Mouse (Mus musculus): Measurements from ENCODE around the gene 0610009B22Rik. TPM values are rescaled to one million over a fixed set of nuclear protein-coding genes. Genes with fewer than 3 reads are reported as not detected.
"Not testable (repeated sequence)": the region's sequence is repeated elsewhere in the genome, so short reads cannot be mapped to it uniquely, and the experiment has no call there.

The 0610009B22Rik gene
- total RNA-seq, 2 experiments from 2014 or later = 31.3 to 31.6 TPM

GRCm38 (mm10) chr11:51670846-51671245 lies 17.8 kb downstream of the 0610009B22Rik start:
- intact Hi-C loops (cut with DNase I) = no loop called here
- no peak for DNase-seq (ENCODE audit: low spot score in 2 of 2)

DNA sequence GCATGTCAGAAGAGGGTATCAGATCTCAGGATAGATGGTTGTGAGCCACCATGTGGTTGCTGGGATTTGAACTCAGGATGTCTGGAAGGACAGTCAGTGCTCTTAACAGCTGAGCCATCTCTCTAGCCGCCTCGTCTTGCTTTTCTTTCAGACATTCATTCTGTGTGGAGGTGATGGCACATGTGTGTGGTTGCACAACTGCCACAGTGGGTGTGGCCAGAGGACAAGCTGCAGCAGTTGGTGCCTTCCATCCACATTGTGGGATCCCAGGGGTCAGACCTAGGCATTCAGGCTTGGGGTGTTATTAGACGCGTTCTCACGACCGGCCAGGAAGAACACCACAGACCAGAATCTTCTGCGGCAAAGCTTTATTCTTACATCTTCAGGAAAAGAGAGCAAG lies 23.9 kb downstream of the 0610009B22Rik start:
- DNase-seq (ENCODE audit: low spot score in 2 of 2); intact Hi-C loops (cut with DNase I): not testable (repeated sequence)

DNA sequence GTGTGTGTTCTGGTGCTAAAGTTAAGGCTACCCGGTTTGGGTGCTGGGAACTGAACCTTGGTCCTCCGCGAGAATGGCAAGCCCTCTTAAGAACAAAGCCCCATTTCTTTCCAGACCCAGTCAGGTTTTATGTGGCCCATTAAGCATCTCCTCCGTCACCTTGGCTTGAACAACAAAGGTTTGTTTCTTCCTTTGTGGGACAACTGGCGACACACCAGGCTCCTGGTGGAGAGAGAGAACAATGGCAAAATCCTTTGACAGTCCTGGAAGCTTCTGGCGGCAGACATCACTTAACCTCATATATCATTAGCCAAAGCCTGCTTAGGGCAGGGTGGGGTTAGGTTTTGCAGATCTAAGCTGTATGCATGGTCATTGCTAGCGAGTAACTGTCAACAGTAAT lies 26.0 kb downstream of the 0610009B22Rik start:
- DNase-seq (ENCODE audit: low spot score in 2 of 2) = no peak
- intact Hi-C loops (cut with DNase I) = no loop called here

- intact Hi-C loops (cut with DNase I) = no loop called here
- DNase-seq (ENCODE audit: low spot score in 2 of 2) = no peak
These were observed 26.8 kb downstream of the 0610009B22Rik start for GRCm38 (mm10) chr11:51661867-51662365.

GRCm38 (mm10) chr11:51658705-51659104 lies 30.0 kb downstream of the 0610009B22Rik start:
- intact Hi-C loops (cut with DNase I) = no loop called here
- peak; percentile 26 to 56 for DNase-seq (ENCODE audit: low spot score in 2 of 2)

GRCm38 (mm10) chr11:51658291-51658690 lies 30.4 kb downstream of the 0610009B22Rik start:
- intact Hi-C loops (cut with DNase I) = no loop called here

DNA sequence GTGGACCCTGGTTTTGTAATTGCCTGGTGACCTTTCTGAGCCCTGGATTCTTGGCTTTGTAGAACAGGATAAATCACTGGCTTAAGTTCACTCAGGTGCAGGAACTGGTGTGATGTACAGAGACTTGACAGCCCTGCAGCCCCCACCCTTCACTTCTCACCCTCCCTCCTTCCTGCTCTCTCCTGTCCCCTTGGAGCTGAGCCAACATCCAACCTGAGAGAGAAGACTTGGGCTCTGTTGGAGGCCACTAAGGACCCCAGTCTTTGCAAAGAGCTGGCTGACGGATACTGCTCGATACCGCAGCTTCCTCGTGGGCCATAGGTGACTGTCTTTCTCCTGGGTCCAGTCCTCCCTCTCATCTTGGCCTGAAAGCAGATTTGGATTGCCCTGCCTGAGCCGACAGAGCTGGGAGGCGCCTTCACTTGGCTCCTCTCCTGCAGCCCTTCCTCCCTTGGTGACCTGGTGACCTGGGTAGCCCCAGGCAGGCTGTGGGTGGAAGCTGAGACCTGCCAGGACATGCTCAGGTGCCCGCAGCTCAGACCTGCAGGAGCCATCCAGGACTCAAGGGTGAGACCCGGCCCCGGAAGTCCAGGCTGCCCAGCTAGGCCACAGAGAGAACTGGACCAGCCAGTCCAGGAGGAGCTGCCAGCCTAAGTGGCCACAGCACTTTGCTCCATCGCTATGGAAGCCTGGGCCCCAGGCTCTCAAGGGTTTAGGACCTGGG lies 31.7 kb downstream of the 0610009B22Rik start:
- intact Hi-C loops (cut with DNase I) = no loop called here
- no peak for DNase-seq (ENCODE audit: low spot score in 2 of 2)

More at GRCm38 (mm10) chr11:51658291-51658690, 30.4 kb downstream of the 0610009B22Rik start:
- no peak for DNase-seq (ENCODE audit: low spot score in 2 of 2)

DNA sequence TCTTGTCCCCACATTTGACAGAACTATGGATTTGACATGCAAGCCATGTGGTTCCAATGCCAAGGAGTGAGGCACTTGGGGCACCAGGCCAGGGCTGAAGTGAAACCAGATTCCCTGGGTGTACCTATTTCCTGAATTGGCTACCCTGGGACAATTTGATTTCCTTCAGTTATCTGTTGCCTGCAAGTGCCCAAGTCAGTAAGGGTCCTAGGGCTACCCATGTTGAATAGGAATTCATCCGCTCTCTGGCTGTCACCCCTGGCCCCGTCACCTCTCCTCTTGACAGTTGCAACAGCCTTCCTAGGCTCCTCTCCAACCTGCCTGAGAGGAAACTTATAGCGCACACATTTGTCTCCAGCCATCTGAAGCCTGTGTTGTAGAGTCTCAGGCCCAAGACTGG lies 33.8 kb downstream of the 0610009B22Rik start:
- intact Hi-C loops (cut with DNase I) = no loop called here
- DNase-seq (ENCODE audit: low spot score in 2 of 2) = no peak

DNA sequence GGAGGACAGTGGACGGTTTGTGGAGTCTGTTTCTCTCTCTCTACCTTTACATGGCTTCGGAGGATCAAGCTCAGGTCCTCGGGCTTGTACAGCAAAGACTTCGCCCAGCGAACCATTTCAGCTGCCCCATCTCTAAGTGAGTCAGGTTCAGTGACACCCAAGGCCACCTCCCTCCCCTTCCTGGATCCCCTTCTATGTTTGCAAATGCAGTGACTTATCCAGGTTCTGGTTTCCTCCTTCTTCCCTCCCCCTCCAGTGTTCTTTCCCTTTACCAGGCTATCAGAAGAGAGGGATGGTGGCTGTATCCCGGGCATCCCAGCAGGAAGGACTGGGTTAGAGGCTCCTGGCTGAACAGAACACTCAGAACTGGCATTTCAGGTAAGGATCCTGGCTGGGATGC lies 34.9 kb downstream of the 0610009B22Rik start:
- intact Hi-C loops (cut with DNase I) = no loop called here
- DNase-seq (ENCODE audit: low spot score in 2 of 2) = no peak

DNA sequence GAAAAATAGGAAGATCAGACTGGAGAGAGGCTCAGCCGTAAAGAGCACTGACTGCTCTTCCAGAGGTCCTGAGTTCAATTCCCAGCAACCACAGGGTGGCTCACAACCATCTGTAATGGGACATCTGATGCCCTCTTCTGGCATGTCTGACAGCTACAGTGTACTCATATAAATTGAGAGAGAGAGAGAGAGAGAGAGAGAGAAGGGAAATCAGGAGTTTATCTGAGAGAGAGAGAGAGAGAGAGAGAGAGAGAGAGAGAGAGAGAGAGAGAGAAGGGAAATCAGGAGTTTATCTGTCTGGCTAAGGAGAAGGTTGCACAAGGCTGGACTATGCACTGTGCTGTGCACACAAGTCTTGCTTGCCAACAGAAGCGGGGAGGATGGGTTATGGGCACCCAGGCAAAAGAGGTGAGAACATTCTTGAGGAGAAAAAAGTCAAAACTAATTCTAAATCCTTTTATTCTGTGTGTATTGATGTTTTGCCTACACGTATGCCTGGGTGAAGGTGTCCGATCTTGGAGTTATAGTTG lies 35.7 kb downstream of the 0610009B22Rik start:
- intact Hi-C loops (cut with DNase I) = no loop called here
- no peak for DNase-seq (ENCODE audit: low spot score in 2 of 2)

DNA sequence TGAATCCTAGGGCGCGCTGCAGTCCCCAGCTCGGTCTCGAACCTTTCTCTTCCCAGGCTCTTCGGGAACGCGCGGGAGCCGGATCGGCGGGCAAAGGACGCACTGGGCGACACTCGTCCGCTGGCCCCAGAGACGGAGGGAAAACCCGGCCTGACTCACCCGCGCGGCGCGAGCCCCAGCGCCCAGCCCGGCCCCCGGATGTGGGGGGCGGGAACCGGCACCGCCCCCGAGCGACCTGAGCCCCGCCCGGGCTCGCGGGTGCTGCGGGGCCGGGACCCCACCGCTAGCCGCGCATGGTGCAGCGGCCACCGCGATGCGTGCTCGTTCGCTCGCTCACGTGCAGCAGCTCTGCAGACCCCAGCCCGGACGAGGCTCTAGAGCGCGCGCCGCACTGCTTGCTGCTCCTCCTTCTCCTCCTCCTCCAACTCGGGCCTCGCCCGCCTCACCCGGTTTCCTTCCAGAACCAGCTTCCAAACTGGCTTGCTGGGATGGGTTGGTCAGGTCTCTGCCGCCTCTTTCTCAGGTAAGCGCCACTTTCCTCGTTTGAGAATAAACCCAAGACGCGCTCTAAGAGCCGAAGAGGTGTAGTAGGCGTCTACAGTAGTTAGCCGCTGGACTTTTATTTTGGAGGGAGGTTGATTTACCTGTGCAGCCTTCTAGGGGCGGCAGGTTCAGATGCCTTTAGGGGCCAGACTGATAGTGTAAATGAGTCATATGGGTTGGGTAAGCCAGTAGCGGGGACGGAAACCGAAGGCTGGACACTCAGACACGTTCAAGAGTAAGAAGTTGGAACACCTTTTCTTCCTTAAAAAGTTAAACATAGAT lies 37.8 kb downstream of the 0610009B22Rik start, which contains the start of the genes N4bp3 and D930048N14Rik:
TSS of gene N4bp3 (minus strand) at position 152 of the 825 bp plus-strand sequence.
TSS of gene D930048N14Rik (plus strand) at position 264 of the 825 bp plus-strand sequence.
- no peak for DNase-seq (ENCODE audit: low spot score in 2 of 2)
- intact Hi-C loops (cut with DNase I) = no loop called here

GRCm38 (mm10) chr11:51650261-51650660 lies 38.4 kb downstream of the 0610009B22Rik start:
- intact Hi-C loops (cut with DNase I) = no loop called here
- no peak for DNase-seq (ENCODE audit: low spot score in 2 of 2)

DNA sequence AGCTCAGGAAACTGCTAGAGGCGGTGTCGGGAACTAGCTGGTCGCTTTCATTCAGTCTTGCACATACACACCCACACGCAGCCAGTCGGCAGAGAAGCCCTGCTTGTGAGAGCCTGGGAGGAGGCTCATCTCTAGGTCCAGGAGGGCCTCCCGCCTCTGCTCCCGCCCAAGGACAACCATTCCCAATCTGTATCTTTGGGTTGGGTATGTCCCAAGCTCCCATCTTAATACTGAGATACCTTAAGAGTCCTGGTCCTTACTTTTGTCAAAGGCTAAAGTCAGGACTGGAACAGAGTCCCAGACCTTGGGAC lies 38.8 kb downstream of the 0610009B22Rik start:
- no peak for DNase-seq (ENCODE audit: low spot score in 2 of 2)
- intact Hi-C loops (cut with DNase I) = no loop called here

DNA sequence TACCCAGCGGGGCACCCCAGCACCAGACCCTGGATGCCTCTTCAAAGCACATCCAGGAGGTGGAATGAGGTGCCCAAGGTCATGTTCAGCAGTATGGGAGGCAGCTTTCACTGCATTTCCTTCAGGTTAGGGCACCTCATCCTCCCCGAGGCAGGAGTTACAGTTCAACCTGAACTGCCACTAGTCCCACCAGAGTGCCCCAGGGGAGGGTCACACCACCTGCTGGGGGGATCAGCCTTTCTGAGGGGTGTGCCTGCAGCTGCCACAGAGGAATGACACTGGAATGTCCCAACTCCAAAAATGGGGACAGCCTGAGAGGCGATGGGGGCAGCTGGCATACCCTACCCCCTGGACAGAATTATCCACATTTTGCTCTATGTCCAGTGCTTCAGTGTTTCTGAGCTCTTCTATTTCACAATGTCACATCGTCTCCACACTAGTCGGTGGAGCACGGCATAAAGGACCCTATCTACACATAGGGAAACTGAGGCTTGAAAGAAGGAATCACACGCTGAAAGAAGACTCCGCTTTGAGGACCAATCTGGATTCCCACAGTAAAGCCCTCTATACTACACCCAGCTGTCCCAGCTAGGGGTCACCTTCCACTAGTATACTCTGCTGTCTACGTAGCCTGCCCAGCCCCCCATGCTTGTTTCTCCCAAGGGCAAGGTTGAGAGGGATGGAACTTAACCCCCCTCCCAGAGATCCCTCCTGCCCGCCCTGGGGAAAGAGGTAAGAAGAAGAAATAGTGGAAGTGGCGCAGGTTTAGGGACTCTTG lies 39.4 kb downstream of the 0610009B22Rik start:
- intact Hi-C loops (cut with DNase I) = no loop called here
- no peak for DNase-seq (ENCODE audit: low spot score in 2 of 2)

DNA sequence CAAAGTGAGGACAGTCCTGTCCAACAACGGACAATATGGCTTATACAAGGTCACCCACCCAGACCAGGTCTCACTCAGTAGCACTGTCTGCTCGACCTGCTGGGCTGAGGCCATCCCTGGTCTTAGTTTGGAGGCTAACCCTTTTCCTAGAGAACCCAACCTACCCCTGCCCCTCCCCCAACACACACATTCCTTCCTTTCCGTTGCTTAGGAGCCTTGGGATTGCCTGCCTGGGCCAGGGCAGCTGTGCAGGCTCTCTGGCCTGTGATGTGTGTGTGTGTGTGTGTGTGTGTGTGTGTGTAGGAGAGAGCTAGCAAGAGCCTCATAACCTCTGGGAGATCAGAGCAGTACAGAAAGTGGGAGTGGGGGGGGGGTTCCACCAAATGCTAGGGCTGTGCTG lies 40.1 kb downstream of the 0610009B22Rik start:
- no peak for DNase-seq (ENCODE audit: low spot score in 2 of 2)

GRCm38 (mm10) chr11:51646751-51647667 lies 41.7 kb downstream of the 0610009B22Rik start:
- no peak for DNase-seq (ENCODE audit: low spot score in 2 of 2)
- intact Hi-C loops (cut with DNase I) = no loop called here

More for the DNA sequence above, 40.1 kb downstream of the 0610009B22Rik start:
- intact Hi-C loops (cut with DNase I) = no loop called here

GRCm38 (mm10) chr11:51646245-51646644 lies 42.4 kb downstream of the 0610009B22Rik start:
- intact Hi-C loops (cut with DNase I) = no loop called here
- DNase-seq (ENCODE audit: low spot score in 2 of 2) = no peak

GRCm38 (mm10) chr11:51645293-51645692 lies 43.4 kb downstream of the 0610009B22Rik start:
- intact Hi-C loops (cut with DNase I) = no loop called here
- no peak for DNase-seq (ENCODE audit: low spot score in 2 of 2)

All from left cerebral cortex, postnatal 14 days (tissue).